Mouse (Mus musculus): Measurements from ENCODE around the gene Nlrp4a. TPM values are rescaled to one million over a fixed set of nuclear protein-coding genes. Genes with fewer than 3 reads are reported as not detected.
"Not testable (repeated sequence)": the region's sequence is repeated elsewhere in the genome, so short reads cannot be mapped to it uniquely, and the experiment has no call there.

Gene Nlrp4a
- total RNA-seq (2021) = not detected

DNA sequence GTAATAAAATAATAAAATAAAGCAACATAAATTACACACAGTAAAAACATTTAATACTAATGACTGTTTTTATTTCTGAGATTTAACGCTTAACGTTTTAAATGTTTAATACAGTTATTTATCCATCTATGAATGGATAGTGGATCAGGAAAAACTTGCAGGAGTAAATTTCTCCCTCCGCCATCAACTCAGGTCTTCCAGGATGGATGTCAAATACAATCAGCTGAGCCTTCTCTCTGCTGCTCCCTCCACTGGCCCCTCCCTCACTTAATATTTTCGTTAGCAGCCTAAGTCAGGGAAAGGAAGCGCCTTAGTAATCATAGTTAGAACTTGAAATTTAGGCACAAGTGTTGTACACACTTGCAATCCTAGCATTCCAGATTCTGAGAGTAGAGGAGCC lies at the start of gene Nlrp4a:
Gene Nlrp4a, plus strand, starts transcription at position 301 of the 400 bp plus-strand sequence.
- intact Hi-C loops (cut with DNase I) = no loop called here
- DNase-seq (ENCODE audit: extremely low spot score in 1 of 2, low spot score in 2 of 2) = no peak

DNA sequence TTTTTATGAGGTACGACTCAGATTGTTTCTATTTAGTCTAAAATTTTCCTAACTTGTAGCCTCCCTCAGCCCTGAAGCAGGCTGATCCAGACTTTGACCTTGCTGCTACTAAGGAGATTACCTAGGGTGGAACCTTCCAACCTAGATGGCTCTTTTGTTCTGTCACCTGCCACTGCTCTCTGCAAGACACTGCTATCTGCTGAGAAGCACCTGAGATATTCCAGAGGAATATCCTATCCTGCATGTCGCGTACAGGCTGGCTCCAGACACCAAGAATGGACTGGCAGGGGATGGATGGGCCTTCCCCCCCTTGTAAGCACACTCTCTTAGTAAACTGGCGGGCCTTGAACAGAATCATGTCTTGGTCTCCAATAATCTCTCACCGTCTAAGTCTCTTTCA lies 48.2 kb upstream of the Nlrp4a start:
- intact Hi-C loops (cut with DNase I); DNase-seq (ENCODE audit: extremely low spot score in 1 of 2, low spot score in 2 of 2): not testable (repeated sequence)

DNA sequence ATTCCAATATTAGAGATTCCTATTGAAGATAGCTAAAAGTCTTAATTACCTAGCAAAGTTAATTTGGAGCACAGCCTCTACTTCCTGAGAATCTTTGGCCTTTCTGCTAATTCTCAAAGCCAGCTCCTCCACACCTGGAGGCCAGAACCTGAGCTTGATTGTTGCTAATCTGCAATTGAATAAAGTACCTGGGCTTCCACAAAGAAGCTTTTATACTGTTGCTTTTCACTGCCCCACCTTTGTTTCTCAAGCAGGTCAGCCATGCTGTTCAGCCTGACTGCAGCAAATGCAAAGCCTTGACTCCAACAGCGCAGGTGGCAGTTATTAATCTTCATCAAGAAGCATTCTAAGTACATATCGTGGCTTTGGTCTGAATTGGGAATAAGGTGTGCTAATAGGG lies 43.8 kb upstream of the Nlrp4a start:
- intact Hi-C loops (cut with DNase I); DNase-seq (ENCODE audit: extremely low spot score in 1 of 2, low spot score in 2 of 2): not testable (repeated sequence)

DNA sequence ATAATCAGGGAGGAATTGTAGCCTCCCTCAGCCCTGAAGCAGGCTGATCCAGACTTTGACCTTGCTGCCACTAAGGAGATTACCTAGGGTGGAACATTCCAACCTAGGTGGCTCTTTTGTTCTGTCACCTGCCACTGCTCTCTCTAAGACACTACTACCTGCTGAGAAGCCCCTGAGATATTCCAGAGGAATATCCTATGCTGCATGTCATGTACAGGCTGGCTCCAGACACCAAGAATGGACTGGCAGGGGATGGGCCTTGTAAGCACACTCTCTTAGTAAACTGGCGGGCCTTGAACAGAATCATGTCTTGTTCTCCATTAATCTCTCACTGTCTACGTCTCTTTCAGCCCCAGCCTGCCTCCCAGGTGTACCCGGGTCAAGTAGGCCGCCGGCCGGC lies 43.1 kb upstream of the Nlrp4a start:
- intact Hi-C loops (cut with DNase I); DNase-seq (ENCODE audit: extremely low spot score in 1 of 2, low spot score in 2 of 2): not testable (repeated sequence)

DNA sequence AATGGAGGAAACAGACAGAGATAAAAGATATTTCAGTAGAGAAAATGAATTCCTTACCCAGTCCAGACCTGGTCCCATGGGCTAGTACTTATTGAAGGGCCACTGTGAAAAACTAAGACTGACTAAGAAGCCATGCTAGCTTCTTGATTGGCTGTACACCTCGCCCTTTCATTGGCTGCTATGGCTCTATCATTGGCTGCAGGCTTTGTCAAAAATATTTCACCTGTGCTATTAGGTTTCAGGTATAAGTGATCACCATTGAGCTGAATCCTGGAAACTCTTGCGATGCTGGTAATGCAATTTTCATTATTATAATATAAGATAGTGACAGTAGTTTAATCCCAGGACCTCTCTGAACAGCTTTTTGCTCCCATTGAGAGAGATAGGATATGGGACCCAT lies 31.3 kb upstream of the Nlrp4a start, which contains the start of gene Nlrp9c:
Gene Nlrp9c, minus strand, starts transcription at position 101 of the 400 bp plus-strand sequence.
- DNase-seq (ENCODE audit: extremely low spot score in 1 of 2, low spot score in 2 of 2); intact Hi-C loops (cut with DNase I): not testable (repeated sequence)

DNA sequence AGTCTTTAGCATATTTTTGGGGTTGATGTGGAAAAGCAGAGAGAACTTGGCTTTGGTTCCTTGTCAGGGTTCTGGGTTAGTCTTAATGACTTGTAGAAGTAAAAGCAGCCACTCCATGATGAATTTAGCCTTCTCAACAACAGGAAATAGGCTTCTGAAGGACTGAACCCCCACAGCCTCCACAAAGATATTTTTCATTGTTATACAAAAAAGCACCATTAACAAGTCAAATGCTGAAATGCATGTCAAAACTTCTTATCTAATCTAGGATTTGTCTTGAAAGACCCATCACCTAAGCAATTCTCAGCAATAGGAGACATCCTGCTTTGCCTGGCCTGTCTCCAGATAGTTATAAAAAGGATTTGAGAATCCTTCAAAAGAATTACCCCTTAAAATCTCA lies 41.8 kb downstream of the Nlrp4a start:
- DNase-seq (ENCODE audit: extremely low spot score in 1 of 2, low spot score in 2 of 2) = no peak
- intact Hi-C loops (cut with DNase I) = no loop called here

DNA sequence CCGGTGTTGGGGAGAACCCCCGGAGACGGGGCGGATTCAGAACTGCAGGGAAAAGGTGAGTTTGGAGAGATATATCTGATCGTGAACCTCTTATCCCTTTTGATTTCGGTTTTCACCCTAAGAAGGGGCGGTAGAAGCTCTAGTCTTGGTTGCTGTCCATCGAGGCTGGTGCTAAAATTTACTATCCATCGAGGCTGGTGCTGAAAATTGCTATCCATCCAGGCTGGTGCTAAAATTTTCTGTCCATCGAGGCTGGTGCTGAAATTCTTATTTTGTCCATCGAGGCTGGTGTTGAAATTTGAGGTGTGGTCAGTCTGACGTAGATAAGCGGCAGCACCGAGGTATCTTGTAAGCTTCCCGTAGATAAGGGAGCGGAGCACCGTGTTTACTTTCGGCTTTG lies 54.6 kb downstream of the Nlrp4a start:
- DNase-seq (ENCODE audit: extremely low spot score in 1 of 2, low spot score in 2 of 2); intact Hi-C loops (cut with DNase I): not testable (repeated sequence)

Other genes with a start within 250 kb of the Nlrp4a start
- not detected for gene Vmn1r184, start 174.8 kb upstream of the Nlrp4a start, total RNA-seq (2021)
- gene Cyp2a4, start 127.9 kb upstream of the Nlrp4a start, total RNA-seq (2021) = not detected
- gene Nlrp9c, start 31.4 kb upstream of the Nlrp4a start, total RNA-seq (2021) = not detected
- gene Nlrp9a, start 99.9 kb downstream of the Nlrp4a start, total RNA-seq (2021) = not detected
- gene Vmn1r185, start 183.4 kb downstream of the Nlrp4a start, total RNA-seq (2021) = not detected